Mouse (Mus musculus) ZHBTc4 (cell line): ENCODE measurements around the gene Gja8.

Experiments
- DNase-seq: peaks from one replicate; pipeline ENCODE4 v3.0.0-alpha.2; 2011; ENCODE audit warnings: low read depth, low spot score

Gene Gja8

DNA sequence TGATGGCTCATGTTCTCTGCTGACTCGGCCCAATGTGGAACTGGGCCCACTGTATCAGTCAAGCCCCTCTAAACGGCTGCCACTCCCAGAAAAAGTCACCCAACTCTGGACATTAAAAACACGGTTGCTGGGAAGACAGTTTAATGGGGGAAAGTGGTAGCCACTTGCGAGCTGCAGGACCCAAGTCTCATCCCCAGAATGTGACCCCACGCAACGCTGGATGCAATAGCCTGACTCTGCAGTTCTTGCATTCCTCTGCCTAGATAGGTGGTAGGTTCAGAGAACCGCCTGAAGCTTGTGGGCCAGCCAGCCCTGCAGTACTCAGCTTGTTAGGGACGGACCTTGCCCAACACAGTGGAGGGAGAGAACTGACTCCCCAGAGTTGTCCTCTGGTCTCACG is 46.3 kb downstream of the Gja8 start:
- DNase-seq, result no peak

DNA sequence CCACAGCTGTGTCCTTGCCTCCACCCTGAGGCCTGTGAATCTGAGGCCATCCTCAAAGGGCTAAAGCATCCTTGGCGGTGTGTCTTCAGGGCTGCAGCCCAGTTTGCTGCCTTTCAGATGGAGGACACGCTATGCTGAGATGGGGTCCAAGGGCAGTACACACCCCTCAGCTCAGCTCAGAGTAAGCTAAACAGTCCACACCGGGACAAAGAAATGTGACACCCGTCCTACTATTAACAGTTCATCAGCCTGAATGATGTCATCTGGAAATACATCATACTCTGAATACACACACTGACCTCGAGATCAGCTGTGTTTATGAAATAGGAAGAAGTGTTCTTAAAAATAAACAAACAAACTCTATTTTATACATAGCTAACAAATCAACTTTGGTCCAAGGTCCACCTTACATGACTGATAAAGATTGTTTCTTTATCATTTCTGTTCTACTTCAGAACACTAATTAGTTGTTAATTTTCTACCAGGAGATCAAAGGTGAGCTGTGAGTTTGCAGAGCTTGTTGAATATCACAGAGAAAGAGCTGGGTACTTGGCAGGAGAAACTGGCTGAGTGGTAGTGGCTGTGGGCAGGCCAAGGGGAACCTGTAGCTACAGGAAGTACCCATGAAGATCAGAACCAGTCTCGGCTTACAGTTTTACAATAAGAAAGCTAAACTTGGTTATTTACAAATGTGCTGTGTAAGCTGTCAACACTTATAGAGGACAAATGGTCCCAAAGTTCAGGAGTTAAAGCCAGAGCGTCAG is 50.8 kb downstream of the Gja8 start:
- no peak for DNase-seq

DNA sequence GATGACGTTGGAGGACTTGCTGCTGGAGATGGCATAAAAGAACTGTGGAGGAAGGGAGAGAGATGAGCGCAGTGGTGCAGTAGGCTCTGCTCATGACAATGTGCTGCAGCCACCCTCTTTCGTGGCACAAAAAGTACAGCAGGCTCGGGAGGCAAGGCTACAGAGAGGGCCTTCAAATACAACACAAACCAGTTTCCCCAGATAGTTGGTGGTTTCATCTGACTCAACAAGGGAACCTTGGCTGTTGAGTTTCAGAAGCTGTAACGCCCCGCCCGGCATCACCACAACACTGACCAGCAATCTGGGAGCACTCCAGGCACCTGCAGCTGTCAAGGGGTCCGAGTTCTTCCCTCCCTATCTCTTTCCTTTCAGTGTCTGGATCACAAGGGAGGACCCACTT is 53.3 kb downstream of the Gja8 start:
- no peak for DNase-seq

DNA sequence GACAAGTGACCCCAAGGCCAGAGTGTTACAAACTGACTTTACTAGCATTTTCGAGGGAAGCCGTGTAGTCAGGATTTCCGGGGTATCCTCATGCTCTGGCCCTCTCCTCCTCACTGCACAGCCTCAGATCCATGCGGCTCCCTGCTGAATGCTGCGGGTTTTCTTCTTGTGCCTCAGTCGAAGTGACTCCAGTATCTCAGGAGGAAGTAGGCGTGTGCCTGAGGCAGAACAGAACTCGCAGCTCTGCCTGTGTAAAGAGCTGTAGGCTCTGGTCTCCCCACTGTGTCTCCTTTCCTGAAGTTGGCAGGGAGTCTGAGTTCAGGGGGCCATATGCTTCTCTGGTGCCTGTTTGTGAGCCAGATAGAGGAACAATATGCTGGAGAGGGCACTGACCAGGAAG is 54.8 kb downstream of the Gja8 start:
- DNase-seq, result no peak

DNA sequence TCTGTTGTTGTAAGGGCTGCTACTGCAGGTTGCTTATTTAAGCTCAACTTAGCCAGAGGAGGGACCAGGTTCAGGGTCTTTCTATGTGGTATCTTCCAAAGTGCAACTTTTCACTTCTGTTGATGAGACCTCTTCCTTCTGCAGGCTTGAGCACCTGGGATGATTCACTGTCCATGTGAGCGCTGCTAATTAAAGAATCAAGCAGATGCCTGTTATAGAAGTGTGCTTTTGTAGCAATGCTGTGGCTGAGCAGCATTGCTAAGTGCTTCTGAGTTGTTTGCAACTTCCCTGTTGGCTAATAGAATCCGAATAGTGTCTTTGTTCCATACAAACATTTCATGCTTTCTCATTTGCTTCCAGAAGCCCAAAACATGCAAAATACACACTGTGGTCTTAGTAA is 55.5 kb downstream of the Gja8 start:
- DNase-seq, result no peak

DNA sequence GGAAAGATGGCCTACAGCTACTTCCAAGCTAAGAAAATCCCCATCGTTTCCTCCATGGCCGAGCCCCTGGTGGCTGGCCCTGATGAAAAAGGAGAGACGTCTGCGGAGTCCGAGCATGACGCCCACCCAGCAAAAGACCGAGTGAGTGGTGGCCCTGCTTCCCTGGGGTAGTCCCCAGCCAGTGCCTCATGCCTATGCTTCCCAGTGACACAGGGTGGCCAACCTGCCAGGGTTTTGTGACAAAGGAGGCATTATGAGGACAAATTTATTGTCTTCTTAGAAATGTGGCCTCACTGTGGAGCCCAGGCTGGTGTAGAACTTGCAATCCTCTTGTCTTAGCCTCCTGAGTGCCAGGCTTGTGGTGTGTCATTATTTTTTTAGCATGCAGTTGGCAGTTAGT is 56.7 kb downstream of the Gja8 start:
- no peak for DNase-seq

DNA sequence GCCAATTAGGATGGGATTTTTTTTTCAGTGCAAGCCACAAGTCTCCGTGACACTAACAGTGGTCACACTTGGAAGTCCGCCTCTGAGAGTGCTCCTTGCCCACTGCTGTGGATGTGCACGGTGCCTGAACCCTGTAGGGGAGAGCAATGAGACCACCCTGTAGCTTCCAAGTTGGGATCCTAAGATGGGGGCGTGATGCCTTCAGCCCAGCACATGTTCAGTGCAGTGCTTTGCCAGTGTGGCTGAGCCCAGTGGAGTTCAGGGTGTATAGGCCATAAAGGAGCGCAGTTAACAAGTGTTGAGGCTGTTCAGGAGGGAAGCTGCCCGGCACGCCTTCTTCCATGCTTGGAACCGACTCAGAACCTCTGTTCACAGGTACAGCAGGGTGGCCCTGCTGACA is 57.3 kb downstream of the Gja8 start:
- DNase-seq, result no peak

DNA sequence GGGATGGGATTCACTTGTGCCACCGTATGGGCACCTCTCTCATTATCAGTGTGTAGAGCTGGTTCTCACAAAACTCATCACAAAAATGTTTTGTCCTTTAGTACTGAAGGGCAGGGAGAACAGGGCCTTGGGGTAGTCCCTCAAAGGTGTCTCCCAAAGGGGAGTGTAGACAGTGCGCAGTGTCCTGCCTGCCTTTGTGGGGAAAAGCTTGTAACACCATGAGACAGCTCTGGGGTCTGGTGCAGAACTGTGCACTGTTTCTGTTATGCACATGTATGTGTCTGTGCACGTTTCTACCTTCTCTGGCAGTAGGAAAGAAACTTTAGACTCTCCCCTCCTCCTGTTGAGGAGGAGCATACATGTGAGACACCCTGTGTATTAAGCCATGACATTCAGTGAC is 58.0 kb downstream of the Gja8 start:
- DNase-seq, result no peak
